Mouse (Mus musculus) brain, embryonic 14.5 days (tissue): ENCODE data around the gene Tgif2. TPM values are rescaled to one million over a fixed set of nuclear protein-coding genes. Genes with fewer than 3 reads are reported as not detected.

Experiments
- DNase-seq: peaks from one replicate; pipeline ENCODE4 v3.0.0-alpha.2; 2011; ENCODE audit warnings: low read depth
- CTCF ChIP-seq: fragments of 200-500 bp; IDR thresholded peaks from 2 replicates; pipeline ENCODE4 v1.5.1; 2012; ENCODE audit warnings: inconsistent platforms, mild to moderate bottlenecking, moderate library complexity, borderline replicate concordance; ENCODE audit not compliant: insufficient read depth, insufficient read length; ENCODE audit errors: extremely low read depth
- POLR2A ChIP-seq: fragments of 200-500 bp; IDR thresholded peaks from 2 replicates; pipeline ENCODE4 v1.6.1; 2012; ENCODE audit warnings: mild to moderate bottlenecking, inconsistent platforms, borderline replicate concordance; ENCODE audit not compliant: poor library complexity, insufficient read depth, insufficient read length, severe bottlenecking; ENCODE audit errors: extremely low read depth
- polyA plus RNA-seq: library from polyadenylated mRNA; depleted of rRNA; stranded (reverse); fragments of >200 nt; gene quantifications from 2 replicates; pipeline ENCODE4 v1.2.3, GENCODE M21; 2012

Tgif2 gene
- polyA plus RNA-seq, 1 experiment, result 32.5 TPM

GRCm38 (mm10) chr2:156844715-156845114 is 4.9 kb downstream of the Tgif2 start:
- TF ChIP-seq CTCF, result no peak
- TF ChIP-seq POLR2A, result no peak
- DNase-seq, result peak; percentile 43

- TF ChIP-seq POLR2A (no peak), CTCF (no peak)
- DNase-seq, result peak; percentile 19
Observed at GRCm38 (mm10) chr2:156847653-156848052, 7.8 kb downstream of the Tgif2 start.

GRCm38 (mm10) chr2:156848526-156849182 is 8.8 kb downstream of the Tgif2 start:
- TF ChIP-seq POLR2A (no peak), CTCF (no peak)
- no peak for DNase-seq

GRCm38 (mm10) chr2:156850505-156850904 is 10.7 kb downstream of the Tgif2 start:
- TF ChIP-seq POLR2A (no peak), CTCF (no peak)
- no peak for DNase-seq

GRCm38 (mm10) chr2:156853584-156853983 is 13.8 kb downstream of the Tgif2 start:
- peak; percentile 24 for DNase-seq

GRCm38 (mm10) chr2:156853999-156854771 is 14.4 kb downstream of the Tgif2 start:
- peak; percentile 49; the same call in 1 of the 2 replicates for TF ChIP-seq CTCF
- peak; percentile 86 for DNase-seq

- TF ChIP-seq POLR2A (no peak), CTCF (no peak)
- no peak for DNase-seq
Observed at GRCm38 (mm10) chr2:156856311-156856710, 16.5 kb downstream of the Tgif2 start.

- TF ChIP-seq CTCF, result no peak
- no peak for TF ChIP-seq POLR2A
- no peak for DNase-seq
Observed at GRCm38 (mm10) chr2:156857385-156857791, 17.6 kb downstream of the Tgif2 start.

- no peak for DNase-seq
- TF ChIP-seq POLR2A, result no peak
Observed at GRCm38 (mm10) chr2:156857835-156858234, 18.0 kb downstream of the Tgif2 start, which contains the start of gene 4930518I15Rik. TSS of gene 4930518I15Rik (minus strand) at chr2:156857946.

GRCm38 (mm10) chr2:156858671-156859070 is 18.9 kb downstream of the Tgif2 start:
- DNase-seq, result no peak
- no peak for TF ChIP-seq POLR2A
- TF ChIP-seq CTCF, result no peak

- TF ChIP-seq CTCF, result no peak
- TF ChIP-seq POLR2A, result no peak
- DNase-seq, result peak; percentile 73
Observed at GRCm38 (mm10) chr2:156862041-156862717, 22.4 kb downstream of the Tgif2 start.

- TF ChIP-seq CTCF (peak; percentile 44; the same call in 1 of the 2 replicates), POLR2A (peak; percentile 90)
- peak; percentile 99 for DNase-seq
Observed at GRCm38 (mm10) chr2:156862772-156863486, 23.1 kb downstream of the Tgif2 start, which contains the start of gene Rab5if. TSS of gene Rab5if (plus strand) at chr2:156863128.
